Mouse (Mus musculus) bone marrow macrophage, adult 2 months (primary cell): Measurements from ENCODE around the gene Ogfod3. TPM values are rescaled to one million over a fixed set of nuclear protein-coding genes. Genes with fewer than 3 reads are reported as not detected.

ENCODE experiments used
- H3K27ac ChIP-seq: 2 replicates; pipeline ENCODE4 v1.5.1; 2012; ENCODE audit warnings: low read depth, low read length; ENCODE audit not compliant: insufficient read depth
- H3K4me1 ChIP-seq: 2 replicates; pipeline ENCODE4 v1.6.1; 2012; ENCODE audit warnings: low read length; ENCODE audit not compliant: control insufficient read depth, insufficient read depth
- H3K4me3 ChIP-seq: 2 replicates; pipeline ENCODE4 v1.5.1; 2012; ENCODE audit warnings: mild to moderate bottlenecking, low read length, moderate library complexity; ENCODE audit not compliant: insufficient read depth
- CTCF ChIP-seq: IDR thresholded peaks from 2 replicates; pipeline ENCODE4 v1.5.1; 2012; ENCODE audit warnings: low read depth, mild to moderate bottlenecking, low read length, moderate library complexity
- POLR2A ChIP-seq: IDR thresholded peaks from 2 replicates; pipeline ENCODE4 v1.6.1; 2012; ENCODE audit warnings: mild to moderate bottlenecking, low read depth, low read length, borderline replicate concordance
- polyA plus RNA-seq: library from polyadenylated mRNA; stranded (reverse); fragments of >200 nt; gene quantifications from 2 replicates; pipeline ENCODE4 v1.2.4, GENCODE M21; 2012; ENCODE audit not compliant: missing spikeins, insufficient read depth, insufficient read length

The Ogfod3 gene
- polyA plus RNA-seq, 1 experiment = 12.7 TPM

GRCm38 (mm10) chr11:121231191-121231590 is 26.7 kb upstream of the Ogfod3 start:
- no peak overlapping the region for H3K27ac ChIP-seq
- peaks cover 36% of the 10 kb centered on the region for H3K4me1 ChIP-seq
- H3K4me3 ChIP-seq = no peak overlapping the region
- no peak for TF ChIP-seq POLR2A
- no peak for TF ChIP-seq CTCF

GRCm38 (mm10) chr11:121229018-121229439 is 24.5 kb upstream of the Ogfod3 start, which contains the start of gene Cybc1:
Cybc1 (minus strand) TSS chr11:121229322.
- Histone ChIP-seq H3K4me1 (peaks cover 24% of the 10 kb centered on the region), H3K27ac (peak within 1 kb of the TSS; percentile 97), H3K4me3 (peak within 1 kb of the TSS; percentile 78)
- TF ChIP-seq POLR2A = no peak
- TF ChIP-seq CTCF = no peak

- TF ChIP-seq POLR2A = 0 out of 2 replicates have a peak, but pooled peaks have one; percentile 33
- no peak; the same call in 1 of the 2 replicates for TF ChIP-seq CTCF
- Histone ChIP-seq H3K4me1 (peaks cover 17% of the 10 kb centered on the region), H3K4me3 (peak overlapping the region; percentile 78), H3K27ac (peak overlapping the region; percentile 97)
Measured at GRCm38 (mm10) chr11:121228129-121229017, 23.9 kb upstream of the Ogfod3 start.

- no peak overlapping the region for H3K27ac ChIP-seq
- H3K4me1 ChIP-seq = no peaks in the 10 kb centered on the region
- H3K4me3 ChIP-seq = no peak overlapping the region
- TF ChIP-seq CTCF = no peak
- no peak for TF ChIP-seq POLR2A
Measured at GRCm38 (mm10) chr11:121221321-121222010, 17.0 kb upstream of the Ogfod3 start.

- Histone ChIP-seq H3K4me3 (no peak overlapping the region), H3K27ac (no peak overlapping the region), H3K4me1 (no peaks in the 10 kb centered on the region)
- TF ChIP-seq CTCF = no peak
- TF ChIP-seq POLR2A = no peak
Measured at GRCm38 (mm10) chr11:121220771-121221170, 16.3 kb upstream of the Ogfod3 start.

GRCm38 (mm10) chr11:121219776-121220175 is 15.3 kb upstream of the Ogfod3 start:
- Histone ChIP-seq H3K27ac (no peak overlapping the region), H3K4me1 (no peaks in the 10 kb centered on the region), H3K4me3 (no peak overlapping the region)
- no peak for TF ChIP-seq CTCF
- no peak for TF ChIP-seq POLR2A

- Histone ChIP-seq H3K4me1 (no peaks in the 10 kb centered on the region), H3K27ac (no peak overlapping the region), H3K4me3 (no peak overlapping the region)
- TF ChIP-seq CTCF (no peak), POLR2A (no peak)
Measured at GRCm38 (mm10) chr11:121216831-121217230, 12.3 kb upstream of the Ogfod3 start.

- H3K4me3 ChIP-seq = peak overlapping the region; percentile 94
- TF ChIP-seq CTCF (no peak), POLR2A (no peak)
- H3K4me1 ChIP-seq = peaks cover 5% of the 10 kb centered on the region; the same call in 1 of the 2 replicates
- H3K27ac ChIP-seq = no peak overlapping the region
Measured at GRCm38 (mm10) chr11:121203859-121204160, 701 bp downstream of the Ogfod3 start.

GRCm38 (mm10) chr11:121201436-121202198 is 2.9 kb downstream of the Ogfod3 start:
- peaks cover 5% of the 10 kb centered on the region; the same call in 1 of the 2 replicates for H3K4me1 ChIP-seq
- H3K27ac ChIP-seq = no peak overlapping the region
- TF ChIP-seq CTCF (no peak), POLR2A (no peak)
- H3K4me3 ChIP-seq = no peak overlapping the region

- Histone ChIP-seq H3K4me1 (peaks cover 5% of the 10 kb centered on the region; the same call in 1 of the 2 replicates), H3K4me3 (no peak overlapping the region), H3K27ac (no peak overlapping the region)
- TF ChIP-seq POLR2A (no peak), CTCF (no peak)
Measured at GRCm38 (mm10) chr11:121200781-121201180, 3.7 kb downstream of the Ogfod3 start.
